Mouse (Mus musculus): ENCODE data around the gene Srm.

DNA sequence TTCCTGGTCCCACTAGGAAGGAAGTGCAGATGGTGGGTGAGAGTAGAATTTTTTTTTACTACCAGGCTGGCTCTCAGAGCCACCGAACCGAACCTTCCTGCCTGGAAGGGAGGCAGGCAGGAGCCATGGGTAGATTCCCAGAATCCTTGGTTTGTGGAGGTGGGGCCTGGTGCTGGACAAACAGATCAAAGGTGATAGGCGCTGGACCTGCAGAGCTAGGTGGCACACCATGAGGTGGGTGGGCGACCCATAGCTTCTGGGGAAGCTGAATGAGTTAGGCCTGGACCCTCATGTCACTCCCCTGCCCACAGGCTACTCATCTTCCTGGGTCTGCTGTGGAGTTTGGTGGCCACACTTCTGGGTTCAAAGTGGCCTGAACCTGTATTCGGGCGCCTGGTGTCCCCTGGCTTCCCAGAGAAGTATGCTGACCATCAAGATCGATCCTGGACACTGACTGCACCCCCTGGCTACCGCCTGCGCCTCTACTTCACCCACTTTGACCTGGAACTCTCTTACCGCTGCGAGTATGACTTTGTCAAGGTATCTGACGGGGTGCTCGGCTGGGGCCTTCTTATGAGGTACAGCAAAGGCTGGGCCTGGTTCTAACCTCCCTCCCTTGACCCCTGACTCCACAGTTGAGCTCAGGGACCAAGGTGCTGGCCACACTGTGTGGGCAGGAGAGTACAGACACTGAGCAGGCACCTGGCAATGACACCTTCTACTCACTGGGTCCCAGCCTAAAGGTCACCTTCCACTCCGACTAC lies 11.2 kb downstream of the Srm start, which contains the start of gene Masp2:
- TF ChIP-seq CTCF (IDR thresholded peaks at IDR 0.05; ENCODE audit: low read depth): no peak
- TF ChIP-seq EP300 (IDR thresholded peaks at IDR 0.05; ENCODE audit: low read depth): no peak
